Mouse (Mus musculus) large intestine, adult 2 months (tissue): ENCODE data around the gene Grb7. TPM values are rescaled to one million over a fixed set of nuclear protein-coding genes. Genes with fewer than 3 reads are reported as not detected.

Experiments
- DNase-seq: peaks from one replicate; pipeline ENCODE4 v3.0.0-alpha.2; 2012; ENCODE audit warnings: low read depth, low spot score
- WGBS: fragments of 180-500 bp; shearing (Covaris S2); methylation state at CpG from one replicate; pipeline ENCODE4 v1.1.7; 2018; 5-methylcytosine and 5-hydroxymethylcytosine counted together
- polyA plus RNA-seq: library from polyadenylated mRNA; depleted of rRNA; stranded (reverse); fragments of >200 nt; gene quantifications from 2 replicates; pipeline ENCODE4 v1.2.3, GENCODE M21; 2012; rRNA removed

Grb7 gene
- polyA plus RNA-seq: 83.7 and 92.9 TPM in 2 replicates

DNA sequence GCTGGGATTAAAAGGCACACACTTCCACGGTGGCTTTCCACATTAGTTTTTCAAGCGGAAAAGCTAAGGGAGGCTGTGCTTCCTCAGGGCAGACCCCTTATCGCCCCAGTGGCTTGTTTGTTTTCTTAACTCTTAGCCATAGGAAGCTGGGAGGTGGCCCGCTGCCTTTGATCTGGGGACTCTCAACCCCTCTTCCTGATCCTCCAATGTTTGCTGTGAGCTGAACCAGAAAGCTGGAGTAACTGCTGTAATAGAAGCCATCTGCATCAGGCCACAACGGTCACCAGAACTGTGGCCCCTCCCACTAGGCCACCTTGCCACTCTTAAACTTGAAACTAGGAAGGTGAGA is at the start of gene Grb7:
Grb7 (plus strand) TSS at position 182 of the 349 bp plus-strand sequence.
- no peak for DNase-seq
- WGBS: 12% methylated on average over 5 of the region's 5 CpGs

DNA sequence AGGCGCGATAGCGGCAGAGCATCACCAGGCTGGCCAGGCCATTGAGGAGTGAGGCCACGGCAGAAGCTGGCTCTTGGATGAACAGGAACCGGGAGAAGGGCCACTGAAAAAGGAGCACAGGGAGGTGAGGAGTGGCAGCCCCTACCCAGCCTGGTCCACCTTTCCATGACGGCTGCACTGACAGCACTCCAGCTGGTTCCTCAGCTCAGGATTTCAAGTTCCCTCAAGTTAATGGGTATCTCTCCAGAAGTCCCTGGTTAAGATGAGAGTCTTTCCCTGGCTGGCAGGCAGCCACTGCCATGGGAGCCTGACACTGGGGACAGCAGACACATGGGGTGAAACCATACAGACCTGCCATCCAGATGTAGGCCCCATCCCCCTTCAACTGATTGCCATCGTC is 48.2 kb upstream of the Grb7 start:
- 91% methylated on average over 7 of the region's 7 CpGs for WGBS
- DNase-seq: no peak

GRCm38 (mm10) chr11:98400161-98400726 is 46.0 kb upstream of the Grb7 start, which contains the start of gene Pgap3:
Gene Pgap3 (minus strand): TSS chr11:98400490.
- DNase-seq: no peak
- under 1% methylated on average over 40 of the region's 40 CpGs for WGBS

GRCm38 (mm10) chr11:98400816-98401215 is 45.4 kb upstream of the Grb7 start:
- no peak for DNase-seq
- 17% methylated on average over 3 of the region's 3 CpGs for WGBS

DNA sequence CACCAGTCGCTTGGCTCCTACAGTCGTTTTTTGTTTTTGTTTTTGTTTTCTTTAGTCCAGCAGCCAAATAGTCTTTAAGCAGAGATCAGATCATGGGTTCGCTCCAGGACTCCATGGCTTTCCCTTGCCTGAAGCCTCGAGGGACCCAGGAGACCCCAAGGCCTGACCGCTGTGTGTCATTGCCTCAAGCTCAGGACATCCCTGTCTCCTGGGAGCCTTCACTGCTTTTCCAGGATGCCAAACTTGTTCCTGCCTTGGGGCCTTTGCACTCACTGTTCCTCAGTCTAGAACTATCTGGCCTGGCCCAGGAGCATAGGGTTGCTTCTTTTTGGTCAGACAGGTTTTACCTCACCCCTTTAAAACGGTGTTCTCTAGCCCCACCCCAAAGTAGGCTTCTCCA is 39.6 kb upstream of the Grb7 start:
- no peak for DNase-seq
- WGBS: 64% methylated on average over 6 of the region's 6 CpGs

DNA sequence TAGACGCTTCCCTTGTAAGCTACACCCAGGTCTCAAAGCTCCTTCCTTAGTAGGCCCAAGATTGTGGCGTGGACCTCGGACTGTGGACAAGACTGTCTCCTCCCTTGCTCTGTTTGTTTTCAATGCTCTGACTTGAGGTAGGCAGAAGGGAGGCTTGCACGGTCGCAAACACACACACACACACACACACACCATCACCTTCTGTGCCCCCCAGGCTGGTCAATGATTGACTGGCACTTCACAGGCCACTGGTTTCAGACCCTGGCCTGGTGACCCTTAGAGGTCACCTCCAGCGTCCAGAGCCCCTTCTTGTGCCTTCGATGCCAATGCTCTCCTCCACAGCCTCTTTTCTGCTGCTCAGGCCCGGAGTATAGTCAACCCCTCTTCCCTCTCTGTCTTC is 37.3 kb upstream of the Grb7 start:
- WGBS: 30% methylated on average over 8 of the region's 8 CpGs
- no peak for DNase-seq

DNA sequence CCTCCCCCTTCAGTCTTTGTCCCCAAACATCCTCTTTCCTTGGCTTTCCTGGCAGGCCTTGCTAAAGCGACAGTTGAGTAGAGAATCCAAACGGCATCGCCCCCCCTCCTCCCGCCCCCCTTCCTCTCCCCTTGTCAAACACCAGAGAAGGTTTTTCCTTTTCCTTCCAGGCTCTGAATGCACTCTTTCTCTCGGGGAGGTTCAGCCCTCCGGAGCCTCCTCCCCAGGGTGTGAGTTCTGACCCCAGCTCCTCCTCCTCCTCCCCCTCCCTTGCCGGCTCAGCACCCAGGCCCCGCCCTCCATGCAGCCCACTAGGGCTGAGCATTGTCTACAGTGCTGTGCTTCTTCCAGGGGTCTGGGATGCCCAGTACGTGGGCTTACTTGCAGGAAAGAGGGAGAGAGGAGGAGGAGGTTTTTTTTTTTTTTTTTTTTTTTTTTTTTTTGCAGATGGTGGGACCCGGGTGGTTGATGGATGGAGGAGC is 36.8 kb upstream of the Grb7 start:
- 14% methylated on average over 10 of the region's 10 CpGs for WGBS
- no peak for DNase-seq

DNA sequence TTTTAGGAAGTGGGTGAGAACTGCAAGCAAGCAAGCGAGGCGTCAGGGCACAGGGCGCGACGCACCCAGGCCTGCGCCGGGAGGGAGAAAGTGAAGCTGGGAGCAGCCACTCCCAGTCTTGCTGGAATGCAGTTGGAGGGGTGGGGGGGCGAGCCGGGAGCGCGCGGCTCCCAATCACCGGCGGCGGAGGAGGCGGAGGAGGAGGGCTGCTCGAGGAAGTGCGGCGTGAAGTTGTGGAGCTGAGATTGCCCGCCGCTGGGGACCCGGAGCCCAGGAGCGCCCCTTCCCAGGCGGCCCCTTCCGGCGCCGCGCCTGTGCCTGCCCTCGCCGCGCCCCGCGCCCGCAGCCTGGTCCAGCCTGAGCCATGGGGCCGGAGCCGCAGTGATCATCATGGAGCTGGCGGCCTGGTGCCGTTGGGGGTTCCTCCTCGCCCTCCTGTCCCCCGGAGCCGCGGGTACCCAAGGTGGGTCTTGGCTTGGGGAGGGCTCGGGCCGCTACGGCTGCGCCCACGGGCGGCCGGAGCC is 33.9 kb upstream of the Grb7 start, which contains the start of gene Erbb2:
Erbb2 (plus strand) TSS at position 198 of the 524 bp plus-strand sequence.
- 2% methylated on average over 47 of the region's 49 CpGs for WGBS
- DNase-seq: no peak

GRCm38 (mm10) chr11:98412797-98413301 is 33.3 kb upstream of the Grb7 start:
- WGBS: under 1% methylated on average over 40 of the region's 40 CpGs
- DNase-seq: no peak

DNA sequence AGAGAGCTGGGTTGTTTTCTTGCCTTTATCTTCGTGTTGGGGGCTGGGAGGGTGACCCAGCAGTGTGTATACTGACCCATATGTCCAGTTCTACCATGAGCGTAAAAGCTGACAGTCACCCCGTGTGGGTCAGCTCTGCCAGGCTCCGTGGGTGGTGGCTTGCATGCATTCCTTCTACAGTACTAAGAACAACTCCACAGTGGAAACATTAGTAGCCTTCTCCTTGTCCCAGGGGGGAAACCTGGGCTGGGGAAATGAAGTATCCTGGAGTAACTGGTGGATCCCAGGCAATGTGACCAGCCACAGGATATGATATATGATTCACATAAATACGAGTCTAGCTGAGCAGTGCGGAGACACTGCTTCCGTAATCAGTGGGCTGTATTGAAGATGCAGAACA is 32.5 kb upstream of the Grb7 start:
- no peak for DNase-seq
- WGBS: 8% methylated on average over 7 of the region's 7 CpGs

DNA sequence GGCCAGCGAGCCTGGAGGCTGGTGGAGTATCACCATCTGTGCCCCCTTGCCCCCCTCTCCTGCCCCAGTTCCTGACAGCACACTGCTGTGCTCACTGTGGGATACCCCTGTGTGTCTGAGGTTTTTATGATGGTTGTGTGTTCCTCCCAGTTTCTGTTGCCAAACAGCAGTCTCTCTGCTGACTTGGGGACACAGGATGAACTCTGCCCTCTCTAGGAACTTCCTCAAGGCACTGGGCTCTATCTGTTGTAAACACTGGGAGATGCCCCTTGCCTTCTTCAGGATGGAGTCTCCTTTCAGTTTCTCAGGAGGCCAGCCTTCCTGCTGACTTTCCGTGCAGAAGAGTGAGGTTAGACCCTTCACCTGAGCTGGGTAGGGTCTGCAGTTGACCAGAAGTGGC is 32.0 kb upstream of the Grb7 start:
- no peak for DNase-seq
- WGBS: 14% methylated on average over 2 of the region's 2 CpGs

GRCm38 (mm10) chr11:98417074-98417473 is 29.1 kb upstream of the Grb7 start:
- no peak for DNase-seq
- WGBS: 23% methylated on average over 1 of the region's 1 CpGs

DNA sequence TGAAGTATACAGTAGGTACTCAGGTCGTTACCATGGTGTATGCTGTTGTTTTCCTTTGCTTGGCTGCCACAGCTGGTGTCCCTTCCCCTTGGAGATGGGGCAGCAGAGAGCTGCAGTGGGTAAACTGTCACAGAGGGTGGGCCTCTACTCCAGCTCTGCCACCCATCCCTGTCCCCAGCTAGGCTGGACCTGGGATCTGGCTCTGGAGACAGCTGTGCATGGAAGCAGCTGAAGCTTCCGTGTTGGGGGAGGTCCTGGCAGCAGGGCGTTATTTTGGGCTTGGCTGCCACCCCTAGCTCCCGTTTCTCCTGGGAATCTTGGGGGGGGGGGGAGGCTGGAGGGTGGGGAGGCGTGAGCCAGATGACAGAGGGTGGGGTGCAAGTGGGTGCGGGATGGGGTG is 27.9 kb upstream of the Grb7 start:
- 19% methylated on average over 6 of the region's 6 CpGs for WGBS
- DNase-seq: no peak

GRCm38 (mm10) chr11:98418939-98419547 is 27.2 kb upstream of the Grb7 start:
- 35% methylated on average over 10 of the region's 10 CpGs for WGBS
- no peak for DNase-seq

GRCm38 (mm10) chr11:98426592-98426991 is 19.6 kb upstream of the Grb7 start:
- 45% methylated on average over 7 of the region's 7 CpGs for WGBS
- no peak for DNase-seq

DNA sequence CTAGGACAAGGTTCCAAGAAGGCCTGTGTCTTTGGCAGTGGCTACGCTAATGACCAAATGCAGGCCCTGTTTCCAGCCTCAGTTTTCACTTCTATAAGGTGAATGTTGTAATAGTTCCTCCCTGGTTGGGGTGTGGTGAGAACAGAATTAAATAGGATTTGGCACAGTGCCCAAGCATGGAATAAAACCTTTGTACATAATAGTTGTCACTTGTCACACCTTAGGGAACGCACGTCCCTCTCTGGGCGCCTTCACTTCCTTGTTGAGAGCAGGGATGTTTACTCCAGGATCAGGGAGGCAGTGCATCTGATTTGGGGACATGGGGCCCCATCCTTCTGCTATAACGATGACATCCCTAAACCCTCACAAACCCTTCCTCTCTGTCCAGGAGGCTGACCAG is 17.8 kb upstream of the Grb7 start:
- DNase-seq: peak; percentile 99

DNA sequence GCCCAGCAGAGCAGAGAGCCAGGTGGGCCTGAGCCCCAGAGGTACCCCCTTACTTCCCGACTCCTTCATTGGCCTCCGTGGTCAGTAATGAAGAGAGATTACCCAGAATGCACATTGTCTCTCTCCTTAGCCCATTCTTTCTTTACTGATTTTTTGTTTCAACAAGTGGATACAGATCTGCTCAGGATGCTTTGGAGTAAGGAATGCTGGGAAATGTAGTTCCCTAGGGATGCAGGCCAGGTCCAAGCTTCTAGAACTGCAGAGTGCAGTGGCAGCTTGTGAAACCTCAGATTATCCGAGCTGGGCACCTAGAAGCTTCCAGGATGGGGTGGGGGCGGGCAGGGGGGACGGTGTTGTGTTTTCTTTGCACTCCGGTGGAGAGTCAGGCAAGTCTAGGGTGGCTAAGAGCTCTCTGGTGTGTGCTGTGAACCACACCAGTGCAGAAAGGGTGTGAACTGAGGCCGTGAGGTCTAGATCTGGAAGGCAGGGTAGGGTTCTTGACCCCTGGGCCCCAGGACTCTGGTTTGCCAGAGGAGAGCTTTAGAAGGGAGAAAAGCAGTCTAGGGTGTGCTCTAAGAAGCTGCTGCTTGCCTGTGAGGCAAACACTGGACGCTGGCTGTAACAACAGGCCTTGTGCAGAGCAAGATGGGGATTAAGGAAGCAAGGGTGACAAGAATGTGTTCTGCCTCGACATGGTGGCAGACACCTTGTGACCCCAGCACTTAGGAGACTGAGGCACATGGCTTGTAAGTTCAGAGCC is 14.3 kb upstream of the Grb7 start:
- DNase-seq: no peak

More for the DNA sequence above, 17.8 kb upstream of the Grb7 start:
- 33% methylated on average over 5 of the region's 5 CpGs for WGBS

DNA sequence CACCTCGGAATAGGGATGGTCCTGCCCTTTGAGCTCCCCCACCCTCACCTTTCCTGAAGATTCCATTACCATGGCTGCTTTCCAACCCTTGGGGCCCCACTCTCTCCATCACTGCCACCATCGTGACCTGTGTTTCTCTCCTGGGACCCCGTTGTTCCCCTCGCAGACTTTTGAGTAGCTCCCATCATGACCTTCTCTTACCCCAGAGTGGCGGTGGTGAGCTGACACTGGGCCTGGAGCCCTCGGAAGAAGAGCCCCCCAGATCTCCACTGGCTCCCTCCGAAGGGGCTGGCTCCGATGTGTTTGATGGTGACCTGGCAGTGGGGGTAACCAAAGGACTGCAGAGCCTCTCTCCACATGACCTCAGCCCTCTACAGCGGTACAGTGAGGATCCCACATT is 10.5 kb upstream of the Grb7 start:
- DNase-seq: no peak
- WGBS: 90% methylated on average over 9 of the region's 9 CpGs

More for the DNA sequence above, 14.3 kb upstream of the Grb7 start:
- 84% methylated on average over 9 of the region's 9 CpGs for WGBS

DNA sequence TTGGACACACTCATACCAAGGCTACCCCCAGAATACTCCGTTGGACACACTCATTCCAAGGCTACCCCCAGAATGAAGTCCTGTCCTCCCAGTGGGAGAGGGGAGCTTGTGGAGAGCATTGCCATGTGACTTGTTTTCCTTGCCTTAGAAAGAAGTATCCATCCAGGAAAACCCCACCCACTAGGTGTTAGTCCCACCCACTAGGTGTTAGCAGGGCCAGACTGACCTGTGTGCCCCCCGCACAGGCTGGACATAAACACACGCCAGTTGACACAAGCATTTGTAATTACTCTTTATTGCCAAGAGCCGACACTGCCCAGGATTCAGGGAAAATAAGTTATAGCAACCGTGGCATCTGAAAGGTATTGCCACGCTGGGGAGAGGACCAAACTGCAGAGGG is 8.8 kb upstream of the Grb7 start:
- DNase-seq: no peak

More for the DNA sequence above, 8.8 kb upstream of the Grb7 start:
- whole genome bisulfite sequencing: 43% methylated on average over 6 of the region's 6 CpGs
